In the genomic region with DNA sequence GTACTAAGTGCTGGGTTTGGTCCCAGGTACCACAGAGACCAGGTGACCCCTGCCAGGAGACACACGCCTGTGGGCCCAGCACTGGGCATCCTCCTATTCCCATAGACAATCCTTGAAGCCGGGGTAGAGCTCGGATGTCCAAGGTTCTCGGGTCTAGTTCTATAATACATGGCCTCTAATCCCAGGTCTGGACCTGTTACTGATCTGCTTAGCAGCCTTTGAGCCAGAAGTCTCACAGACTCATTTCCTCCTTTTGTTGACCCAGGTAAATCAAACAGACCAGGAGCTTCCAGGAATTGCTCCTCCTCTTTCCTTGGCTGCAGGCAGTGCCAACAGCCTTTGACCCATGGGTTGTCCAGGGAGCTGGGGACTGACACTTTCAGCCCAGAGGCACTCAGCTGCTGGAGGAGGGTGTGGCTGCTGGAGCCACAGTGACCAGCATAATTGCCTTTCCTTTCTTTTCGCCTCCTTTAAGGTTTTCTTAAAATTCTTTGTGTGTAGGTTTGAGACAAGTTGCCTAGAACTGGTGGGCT, we compare ENCODE assay signal across 10 mouse cellular contexts. TPM values are rescaled to one million over a fixed set of nuclear protein-coding genes. Genes with fewer than 3 reads are reported as not detected.
A peak's percentile ranks its signal among the peaks of the same experiment; 100 is the strongest.
DNase-seq lines count a peak whose midpoint lies in the region; ATAC-seq and TF ChIP-seq lines count a peak whose summit lies in the region.
"Had no signal": no experiment of that assay in that cellular context is flagged by ENCODE, and none has a peak within 500 bp of the region (broad histone marks: within the 10 kb centered on the region; RNA-seq: fewer than 3 reads in every experiment).

No protein-coding gene starts in this region.

- intact Hi-C loops in heart, adult 2 months (cut with DNase I): no loop called here

- no peak for ATAC-seq in forebrain, embryonic 16.5 days

- H3K27me3 ChIP-seq in heart, adult 2 months (ENCODE audit: control insufficient read depth, insufficient read depth, low read length): no peaks in the 10 kb centered on the region
- H3K27me3 ChIP-seq in small intestine, adult 2 months (ENCODE audit: control insufficient read depth, insufficient read depth, low read length): no peaks in the 10 kb centered on the region
- no peaks in the 10 kb centered on the region for H3K27me3 ChIP-seq in forebrain, embryonic 16.5 days (replicated peaks; ENCODE audit: control insufficient read depth, insufficient read depth, low read length)
- H3K27me3 ChIP-seq in cerebellum, adult 2 months (ENCODE audit: control insufficient read depth, insufficient read depth, low read length): no peaks in the 10 kb centered on the region

- WGBS in heart, adult 2 months: 59% methylated on average over 5 of the region's 5 CpGs
- WGBS in small intestine, adult 2 months: 36% methylated on average over 5 of the region's 5 CpGs
- 91% methylated on average over 5 of the region's 5 CpGs for WGBS in forebrain, embryonic 16.5 days
- 89% methylated on average over 5 of the region's 5 CpGs for WGBS in cerebellum, adult 2 months

- no peaks in the 10 kb centered on the region for H3K9me3 ChIP-seq in forebrain, embryonic 16.5 days (ENCODE audit: control insufficient read depth, low read length)

- H3K27ac ChIP-seq in heart, adult 2 months: peak overlapping the region; percentile 44
- H3K27ac ChIP-seq in small intestine, adult 2 months (ENCODE audit: insufficient read depth, low read depth, low read length): peak overlapping the region; percentile 83
- no peak overlapping the region for H3K27ac ChIP-seq in forebrain, embryonic 16.5 days (ENCODE audit: low read length)
- no peak overlapping the region for H3K27ac ChIP-seq in cerebellum, adult 2 months (ENCODE audit: insufficient read depth, low read length)

- no peak overlapping the region for H3K4me2 ChIP-seq in forebrain, embryonic 16.5 days (ENCODE audit: low read length)

- DNase-seq in heart, adult 2 months: peak; percentile 37 to 45
- DNase-seq in heart, postnatal 4 days: no peak
- peak; percentile 67 for DNase-seq in lung, postnatal 36 days
- no peak for DNase-seq in lung, postnatal 14 days
- DNase-seq in kidney, postnatal 25 days: peak; percentile 67 to 91
- no peak for DNase-seq in cerebellum, adult 2 months
- DNase-seq: adrenal gland, adult 2 months; gastrocnemius, postnatal 10 days had no signal

- no peak overlapping the region for H3K4me3 ChIP-seq in heart, adult 2 months
- 0 out of 2 replicates have a peak overlapping the region, but pooled peaks have one; percentile 4 for H3K4me3 ChIP-seq in small intestine, adult 2 months (ENCODE audit: low read depth, low read length)
- H3K4me3 ChIP-seq in forebrain, embryonic 16.5 days (replicated peaks; ENCODE audit: low read length): no peak overlapping the region
- no peak overlapping the region for H3K4me3 ChIP-seq in cerebellum, adult 2 months (replicated peaks; ENCODE audit: insufficient read depth, low read depth, low read length)

- no peak for TF ChIP-seq POLR2A in heart, adult 2 months (IDR thresholded peaks at IDR 0.05; ENCODE audit: insufficient read depth, low read depth, low read length)
- TF ChIP-seq POLR2A in small intestine, adult 2 months (IDR thresholded peaks at IDR 0.05; ENCODE audit: low read depth, low read length): no peak
- no peak for TF ChIP-seq POLR2A in cerebellum, adult 2 months (IDR thresholded peaks at IDR 0.05; ENCODE audit: borderline replicate concordance, insufficient read depth, low read length)

- no peak for TF ChIP-seq EP300 in heart, adult 2 months (IDR thresholded peaks at IDR 0.05; ENCODE audit: insufficient read depth, low read depth, low read length)

- no peaks in the 10 kb centered on the region for H3K79me2 ChIP-seq in heart, adult 2 months (replicated peaks; ENCODE audit: control insufficient read depth, insufficient read depth, low read length)

- peaks cover 6% of the 10 kb centered on the region for H3K4me1 ChIP-seq in heart, adult 2 months (ENCODE audit: control insufficient read depth, insufficient read depth, low read length)
- H3K4me1 ChIP-seq in small intestine, adult 2 months (ENCODE audit: control insufficient read depth, insufficient read depth, insufficient read length, low read length): peaks cover 15% of the 10 kb centered on the region
- no peaks in the 10 kb centered on the region for H3K4me1 ChIP-seq in forebrain, embryonic 16.5 days (replicated peaks; ENCODE audit: control insufficient read depth, insufficient read depth, low read length)
- no peaks in the 10 kb centered on the region for H3K4me1 ChIP-seq in cerebellum, adult 2 months (ENCODE audit: control insufficient read depth, insufficient read depth, low read length)

- no peak overlapping the region for H3K9ac ChIP-seq in heart, adult 2 months (ENCODE audit: low read depth, low read length)
- no peak overlapping the region for H3K9ac ChIP-seq in forebrain, embryonic 16.5 days (replicated peaks; ENCODE audit: low read depth, low read length)

- H3K36me3 ChIP-seq in heart, adult 2 months (ENCODE audit: control insufficient read depth, insufficient read depth, low read length): no peaks in the 10 kb centered on the region
- no peaks in the 10 kb centered on the region for H3K36me3 ChIP-seq in small intestine, adult 2 months (ENCODE audit: control insufficient read depth, insufficient read depth, low read length)
- H3K36me3 ChIP-seq in forebrain, embryonic 16.5 days (ENCODE audit: control insufficient read depth, insufficient read depth): no peaks in the 10 kb centered on the region

- TF ChIP-seq CTCF in heart, adult 2 months (IDR thresholded peaks at IDR 0.05): no peak
- TF ChIP-seq CTCF in small intestine, adult 2 months (IDR thresholded peaks at IDR 0.05; ENCODE audit: extremely low read depth, insufficient read length, insufficient replicate concordance, low read depth, low read length): no peak
- TF ChIP-seq CTCF in cerebellum, adult 2 months (IDR thresholded peaks at IDR 0.05; ENCODE audit: borderline replicate concordance, insufficient read depth, low read depth, low read length): no peak

RNA-seq across cellular contexts. Expression of a gene that starts 9.9 kb away (rescaled TPM):
- 10 to 100 TPM; 15.6 to 21.0 TPM for total RNA-seq in heart, adult 2 months (2021)
- polyA plus RNA-seq in heart, adult 2 months (2012; rRNA removed): 9.7 and 16.5 TPM in 2 replicates
- total RNA-seq in heart, postnatal 4 days (2021): 10 to 100 TPM; 23.0 to 26.1 TPM
- polyA plus RNA-seq in small intestine, adult 2 months (2012; rRNA removed): 0.10 TPM in 1 of 2 replicates, not detected in the other
- polyA plus RNA-seq in forebrain, embryonic 16.5 days (2015; fragmentation: Nextera tagmentation; extraction: Ambion mirVana): 8.2 and 11.7 TPM in 2 replicates
- polyA plus RNA-seq in cerebellum, adult 2 months (2012; rRNA removed): 12.2 and 15.1 TPM in 2 replicates

RNA-seq across cellular contexts. Expression of a gene that starts 17.5 kb away (rescaled TPM):
- total RNA-seq in heart, adult 2 months (2021): 100 to 1,000 TPM in 1 of 2 experiments, 10 to 100 TPM in 1; 88.1 to 133 TPM
- 30.3 and 77.8 TPM in 2 replicates for polyA plus RNA-seq in heart, adult 2 months (2012; rRNA removed)
- 10 to 100 TPM; 15.9 to 16.6 TPM for total RNA-seq in heart, postnatal 4 days (2021)
- 194 and 386 TPM in 2 replicates for polyA plus RNA-seq in small intestine, adult 2 months (2012; rRNA removed)
- polyA plus RNA-seq in forebrain, embryonic 16.5 days (2015; fragmentation: Nextera tagmentation; extraction: Ambion mirVana): 0.32 and 0.56 TPM in 2 replicates
- 8.2 and 8.7 TPM in 2 replicates for polyA plus RNA-seq in cerebellum, adult 2 months (2012; rRNA removed)

RNA-seq across cellular contexts. Expression of a gene that starts 18.5 kb away (rescaled TPM):
- 10 to 100 TPM; 23.0 to 26.4 TPM for total RNA-seq in heart, adult 2 months (2021)
- 53.2 and 58.4 TPM in 2 replicates for polyA plus RNA-seq in heart, adult 2 months (2012; rRNA removed)
- total RNA-seq in heart, postnatal 4 days (2021): 10 to 100 TPM; 41.1 to 41.6 TPM
- 28.0 and 105 TPM in 2 replicates for polyA plus RNA-seq in small intestine, adult 2 months (2012; rRNA removed)
- 30.2 and 30.6 TPM in 2 replicates for polyA plus RNA-seq in forebrain, embryonic 16.5 days (2015; fragmentation: Nextera tagmentation; extraction: Ambion mirVana)
- 105 and 113 TPM in 2 replicates for polyA plus RNA-seq in cerebellum, adult 2 months (2012; rRNA removed)

RNA-seq across cellular contexts. Expression of a gene that starts 39.3 kb away (rescaled TPM):
- 100 to 1,000 TPM; 118 to 121 TPM for total RNA-seq in heart, adult 2 months (2021)
- polyA plus RNA-seq in heart, adult 2 months (2012; rRNA removed): 98.1 and 101 TPM in 2 replicates
- 100 to 1,000 TPM; 131 to 137 TPM for total RNA-seq in heart, postnatal 4 days (2021)
- polyA plus RNA-seq in small intestine, adult 2 months (2012; rRNA removed): 58.0 and 89.8 TPM in 2 replicates
- 273 and 281 TPM in 2 replicates for polyA plus RNA-seq in forebrain, embryonic 16.5 days (2015; fragmentation: Nextera tagmentation; extraction: Ambion mirVana)
- 195 and 219 TPM in 2 replicates for polyA plus RNA-seq in cerebellum, adult 2 months (2012; rRNA removed)

Comparison
In these comparisons a context has a peak if more than half of its experiments do, and no peak if none do; other contexts are left out.
1. DNase-seq: peak in heart, adult 2 months (2 of 2), lung, postnatal 36 days (single experiment) and kidney, postnatal 25 days (2 of 2); none in heart, postnatal 4 days (single experiment), lung, postnatal 14 days (single experiment) and cerebellum, adult 2 months (0 of 2).
2. H3K27ac ChIP-seq: peak in heart, adult 2 months (single experiment) and small intestine, adult 2 months (single experiment); none in forebrain, embryonic 16.5 days (single experiment) and cerebellum, adult 2 months (single experiment).